Mouse (Mus musculus): ENCODE results near the gene Pakap. TPM values are rescaled to one million over a fixed set of nuclear protein-coding genes. Genes with fewer than 3 reads are reported as not detected.

Pakap gene
- polyA plus RNA-seq, 1 experiment from 2014 or later = 1.7 TPM

- 72% methylated on average over 7 of the region's 7 CpGs for WGBS (ENCODE audit: insufficient replicate concordance)
- H3K9me3 ChIP-seq (replicated peaks; ENCODE audit: control insufficient read depth, low read length) = no peaks in the 10 kb centered on the region
- no peak overlapping the region for H3K4me3 ChIP-seq (ENCODE audit: low read depth, low read length)
- no peaks in the 10 kb centered on the region for H3K4me1 ChIP-seq (ENCODE audit: control insufficient read depth, low read depth, low read length)
- H3K27ac ChIP-seq (ENCODE audit: low read length) = no peak overlapping the region
- H3K4me2 ChIP-seq (ENCODE audit: low read depth, low read length) = no peak overlapping the region
- no peaks in the 10 kb centered on the region for H3K36me3 ChIP-seq (ENCODE audit: control insufficient read depth, insufficient read depth)
- ATAC-seq (ENCODE audit: low read depth) = no peak
- no peaks in the 10 kb centered on the region for H3K27me3 ChIP-seq (ENCODE audit: control insufficient read depth, insufficient read depth, low read depth, low read length)
- H3K9ac ChIP-seq (ENCODE audit: low read depth, low read length) = no peak overlapping the region
These were observed 258.3 kb downstream of the Pakap start for GRCm38 (mm10) chr4:57826272-57826671.

GRCm38 (mm10) chr4:57829131-57829530, 261.2 kb downstream of the Pakap start:
- 65% methylated on average over 9 of the region's 9 CpGs for WGBS (ENCODE audit: insufficient replicate concordance)
- Histone ChIP-seq H3K9me3 (replicated peaks; ENCODE audit: control insufficient read depth, low read length) (no peaks in the 10 kb centered on the region), H3K9ac (ENCODE audit: low read depth, low read length) (no peak overlapping the region), H3K4me3 (ENCODE audit: low read depth, low read length) (no peak overlapping the region), H3K27me3 (ENCODE audit: control insufficient read depth, insufficient read depth, low read depth, low read length) (no peaks in the 10 kb centered on the region), H3K36me3 (ENCODE audit: control insufficient read depth, insufficient read depth) (no peaks in the 10 kb centered on the region), H3K4me2 (ENCODE audit: low read depth, low read length) (no peak overlapping the region), H3K4me1 (ENCODE audit: control insufficient read depth, low read depth, low read length) (no peaks in the 10 kb centered on the region), H3K27ac (ENCODE audit: low read length) (no peak overlapping the region)
- ATAC-seq (ENCODE audit: low read depth) = no peak

- no peaks in the 10 kb centered on the region for H3K36me3 ChIP-seq (ENCODE audit: control insufficient read depth, insufficient read depth)
- no peak overlapping the region for H3K4me3 ChIP-seq (ENCODE audit: low read depth, low read length)
- 72% methylated on average over 3 of the region's 3 CpGs for WGBS (ENCODE audit: insufficient replicate concordance)
- no peaks in the 10 kb centered on the region for H3K4me1 ChIP-seq (ENCODE audit: control insufficient read depth, low read depth, low read length)
- ATAC-seq (ENCODE audit: low read depth) = no peak
- no peak overlapping the region for H3K4me2 ChIP-seq (ENCODE audit: low read depth, low read length)
- no peaks in the 10 kb centered on the region for H3K27me3 ChIP-seq (ENCODE audit: control insufficient read depth, insufficient read depth, low read depth, low read length)
- H3K27ac ChIP-seq (ENCODE audit: low read length) = no peak overlapping the region
- no peak overlapping the region for H3K9ac ChIP-seq (ENCODE audit: low read depth, low read length)
- no peaks in the 10 kb centered on the region for H3K9me3 ChIP-seq (replicated peaks; ENCODE audit: control insufficient read depth, low read length)
These were observed 261.8 kb downstream of the Pakap start for GRCm38 (mm10) chr4:57829740-57830139.

GRCm38 (mm10) chr4:57832318-57832717, 264.3 kb downstream of the Pakap start:
- no peak overlapping the region for H3K4me2 ChIP-seq (ENCODE audit: low read depth, low read length)
- no peaks in the 10 kb centered on the region for H3K4me1 ChIP-seq (ENCODE audit: control insufficient read depth, low read depth, low read length)
- no peaks in the 10 kb centered on the region for H3K9me3 ChIP-seq (replicated peaks; ENCODE audit: control insufficient read depth, low read length)
- no peak for ATAC-seq (ENCODE audit: low read depth)
- WGBS (ENCODE audit: insufficient replicate concordance) = 32% methylated on average over 7 of the region's 7 CpGs
- H3K36me3 ChIP-seq (ENCODE audit: control insufficient read depth, insufficient read depth) = no peaks in the 10 kb centered on the region
- no peak overlapping the region for H3K9ac ChIP-seq (ENCODE audit: low read depth, low read length)
- H3K4me3 ChIP-seq (ENCODE audit: low read depth, low read length) = no peak overlapping the region
- H3K27me3 ChIP-seq (ENCODE audit: control insufficient read depth, insufficient read depth, low read depth, low read length) = no peaks in the 10 kb centered on the region
- no peak overlapping the region for H3K27ac ChIP-seq (ENCODE audit: low read length)

- no peaks in the 10 kb centered on the region for H3K4me1 ChIP-seq (ENCODE audit: control insufficient read depth, low read depth, low read length)
- no peaks in the 10 kb centered on the region for H3K27me3 ChIP-seq (ENCODE audit: control insufficient read depth, insufficient read depth, low read depth, low read length)
- no peak overlapping the region for H3K4me3 ChIP-seq (ENCODE audit: low read depth, low read length)
- no peaks in the 10 kb centered on the region for H3K9me3 ChIP-seq (replicated peaks; ENCODE audit: control insufficient read depth, low read length)
- ATAC-seq (ENCODE audit: low read depth) = no peak
- WGBS (ENCODE audit: insufficient replicate concordance) = 43% methylated on average over 4 of the region's 4 CpGs
- H3K4me2 ChIP-seq (ENCODE audit: low read depth, low read length) = no peak overlapping the region
- H3K27ac ChIP-seq (ENCODE audit: low read length) = no peak overlapping the region
- no peak overlapping the region for H3K9ac ChIP-seq (ENCODE audit: low read depth, low read length)
- no peaks in the 10 kb centered on the region for H3K36me3 ChIP-seq (ENCODE audit: control insufficient read depth, insufficient read depth)
These were observed 265.1 kb downstream of the Pakap start for GRCm38 (mm10) chr4:57833060-57833459.

GRCm38 (mm10) chr4:57834141-57834540, 266.2 kb downstream of the Pakap start:
- no peak overlapping the region for H3K4me2 ChIP-seq (ENCODE audit: low read depth, low read length)
- no peaks in the 10 kb centered on the region for H3K4me1 ChIP-seq (ENCODE audit: control insufficient read depth, low read depth, low read length)
- no peaks in the 10 kb centered on the region for H3K36me3 ChIP-seq (ENCODE audit: control insufficient read depth, insufficient read depth)
- H3K27me3 ChIP-seq (ENCODE audit: control insufficient read depth, insufficient read depth, low read depth, low read length) = no peaks in the 10 kb centered on the region
- no peak overlapping the region for H3K9ac ChIP-seq (ENCODE audit: low read depth, low read length)
- whole genome bisulfite sequencing (ENCODE audit: insufficient replicate concordance) = 49% methylated on average over 4 of the region's 4 CpGs
- H3K9me3 ChIP-seq (replicated peaks; ENCODE audit: control insufficient read depth, low read length) = no peaks in the 10 kb centered on the region
- no peak for ATAC-seq (ENCODE audit: low read depth)
- no peak overlapping the region for H3K27ac ChIP-seq (ENCODE audit: low read length)
- H3K4me3 ChIP-seq (ENCODE audit: low read depth, low read length) = no peak overlapping the region

GRCm38 (mm10) chr4:57837089-57837488, 269.1 kb downstream of the Pakap start:
- Histone ChIP-seq H3K36me3 (ENCODE audit: control insufficient read depth, insufficient read depth) (no peaks in the 10 kb centered on the region), H3K4me1 (ENCODE audit: control insufficient read depth, low read depth, low read length) (no peaks in the 10 kb centered on the region), H3K9ac (ENCODE audit: low read depth, low read length) (no peak overlapping the region), H3K9me3 (replicated peaks; ENCODE audit: control insufficient read depth, low read length) (no peaks in the 10 kb centered on the region), H3K27ac (ENCODE audit: low read length) (no peak overlapping the region), H3K27me3 (ENCODE audit: control insufficient read depth, insufficient read depth, low read depth, low read length) (no peaks in the 10 kb centered on the region), H3K4me3 (ENCODE audit: low read depth, low read length) (no peak overlapping the region), H3K4me2 (ENCODE audit: low read depth, low read length) (no peak overlapping the region)
- no peak for ATAC-seq (ENCODE audit: low read depth)
- WGBS (ENCODE audit: insufficient replicate concordance) = 68% methylated on average over 9 of the region's 9 CpGs

GRCm38 (mm10) chr4:57839343-57839742, 271.4 kb downstream of the Pakap start:
- 34% methylated on average over 4 of the region's 4 CpGs for WGBS (ENCODE audit: insufficient replicate concordance)
- Histone ChIP-seq H3K4me3 (ENCODE audit: low read depth, low read length) (no peak overlapping the region), H3K27me3 (ENCODE audit: control insufficient read depth, insufficient read depth, low read depth, low read length) (no peaks in the 10 kb centered on the region), H3K9me3 (replicated peaks; ENCODE audit: control insufficient read depth, low read length) (no peaks in the 10 kb centered on the region), H3K27ac (ENCODE audit: low read length) (no peak overlapping the region), H3K36me3 (ENCODE audit: control insufficient read depth, insufficient read depth) (no peaks in the 10 kb centered on the region), H3K4me1 (ENCODE audit: control insufficient read depth, low read depth, low read length) (no peaks in the 10 kb centered on the region), H3K9ac (ENCODE audit: low read depth, low read length) (no peak overlapping the region), H3K4me2 (ENCODE audit: low read depth, low read length) (no peak overlapping the region)
- ATAC-seq (ENCODE audit: low read depth) = no peak

- Histone ChIP-seq H3K36me3 (ENCODE audit: control insufficient read depth, insufficient read depth) (no peaks in the 10 kb centered on the region), H3K9ac (ENCODE audit: low read depth, low read length) (no peak overlapping the region), H3K9me3 (replicated peaks; ENCODE audit: control insufficient read depth, low read length) (no peaks in the 10 kb centered on the region), H3K4me2 (ENCODE audit: low read depth, low read length) (no peak overlapping the region), H3K27ac (ENCODE audit: low read length) (no peak overlapping the region), H3K27me3 (ENCODE audit: control insufficient read depth, insufficient read depth, low read depth, low read length) (no peaks in the 10 kb centered on the region), H3K4me1 (ENCODE audit: control insufficient read depth, low read depth, low read length) (no peaks in the 10 kb centered on the region), H3K4me3 (ENCODE audit: low read depth, low read length) (no peak overlapping the region)
- no peak for ATAC-seq (ENCODE audit: low read depth)
- 24% methylated on average over 1 of the region's 1 CpGs for WGBS (ENCODE audit: insufficient replicate concordance)
These were observed 273.9 kb downstream of the Pakap start for GRCm38 (mm10) chr4:57841911-57842310.

Measured in liver, embryonic 16.5 days (tissue).